Mouse (Mus musculus) MEL (cell line): Measurements from ENCODE around the gene Mpig6b.

Experiments used
- CTCF ChIP-seq, 3 experiments: IDR thresholded peaks in 2 of 3; conservative IDR thresholded peaks in 1 of 3; 2 replicates each; pipeline ENCODE4 v1.5.1; 2011 to 2012; ENCODE audit warnings: low read length in 3 of 3, low read depth in 2 of 3, mild to moderate bottlenecking in 2 of 3, improper control_type of control experiment in 1 of 3, inconsistent platforms in 1 of 3, mixed read lengths in 1 of 3, moderate library complexity in 1 of 3; ENCODE audit not compliant: control insufficient read depth in 1 of 3, insufficient read depth in 1 of 3, poor library complexity in 1 of 3, severe bottlenecking in 1 of 3
- GABPA ChIP-seq: IDR thresholded peaks from 2 replicates; pipeline ENCODE4 v1.6.1; 2012; ENCODE audit warnings: low read depth, mild to moderate bottlenecking, inconsistent platforms, low read length, improper control_type of control experiment, moderate library complexity
- GATA1 ChIP-seq: IDR thresholded peaks from 2 replicates; pipeline ENCODE4 v1.6.1; 2011; ENCODE audit warnings: low read depth, low read length, improper control_type of control experiment
- POLR2A ChIP-seq, 2 experiments: IDR thresholded peaks; 2 replicates each; pipeline ENCODE4 v1.6.1; 2011 to 2012; ENCODE audit warnings: low read length in 2 of 2, mild to moderate bottlenecking in 2 of 2, control low read depth in 1 of 2, improper control_type of control experiment in 1 of 2, low read depth in 1 of 2, moderate library complexity in 1 of 2; ENCODE audit not compliant: control insufficient read depth in 1 of 2, insufficient read depth in 1 of 2, poor library complexity in 1 of 2
- ZC3H11A ChIP-seq: IDR thresholded peaks from 2 replicates; pipeline ENCODE4 v1.6.1; 2012; ENCODE audit warnings: low read depth, mild to moderate bottlenecking, inconsistent platforms, low read length, improper control_type of control experiment

DNA sequence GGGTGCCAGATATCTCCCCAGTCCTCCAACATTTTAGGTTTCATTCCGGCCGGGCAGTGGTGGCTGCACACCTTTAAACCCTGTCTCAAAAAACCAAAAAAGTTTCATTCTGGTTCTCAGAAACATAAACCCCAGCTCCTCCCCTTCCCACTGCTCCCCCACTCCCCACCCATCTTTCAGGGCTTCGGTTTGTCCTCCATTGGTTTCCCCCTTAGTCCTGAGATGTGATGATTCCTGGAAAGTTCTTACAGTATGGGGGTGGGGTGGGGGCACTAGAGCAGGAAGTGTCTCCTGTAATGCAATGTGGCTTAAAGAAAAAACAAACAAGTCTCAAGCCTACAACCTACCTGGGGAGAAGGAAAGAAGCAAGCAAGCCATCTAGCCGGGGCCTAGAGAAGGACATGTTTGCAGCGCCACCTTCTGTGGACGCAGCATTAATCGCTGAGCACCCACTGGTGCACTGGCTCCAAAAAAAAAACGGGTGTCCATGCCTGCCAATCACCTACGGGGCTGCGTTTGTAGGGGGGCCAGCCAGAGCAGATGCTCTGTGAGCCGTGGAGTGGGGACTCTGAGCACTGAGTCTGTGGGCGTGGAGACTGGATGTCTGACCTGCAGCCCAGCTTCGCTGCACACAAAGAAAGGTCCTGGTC is 39.9 kb upstream of the Mpig6b start:
- TF ChIP-seq POLR2A (IDR thresholded peaks at IDR 0.05; ENCODE audit: control insufficient read depth in 1 of 2, insufficient read depth in 1 of 2, low read depth in 1 of 2, low read length in 2 of 2, poor library complexity in 1 of 2) (peak in 1 of 2 experiments; percentile 40; a peak in 1 of 4 replicates), CTCF (IDR thresholded peaks at IDR 0.05 in 2 of 3, conservative IDR thresholded peaks at IDR 0.05 in 1 of 3; ENCODE audit: control insufficient read depth in 1 of 3, insufficient read depth in 1 of 3, low read depth in 2 of 3, low read length in 3 of 3, poor library complexity in 1 of 3, severe bottlenecking in 1 of 3) (peak; percentile 56 to 92 (median 82)), GABPA (no peak), ZC3H11A (peak; percentile 85), GATA1 (no peak)
